Mouse (Mus musculus) olfactory bulb, adult 2 months (tissue): ENCODE results near the gene Acap1.

Source experiments
- CTCF ChIP-seq: fragments of 200-500 bp; IDR thresholded peaks from 2 replicates; pipeline ENCODE4 v1.5.1; 2012; ENCODE audit warnings: low read depth, mild to moderate bottlenecking, low read length, moderate library complexity; ENCODE audit not compliant: insufficient read depth
- POLR2A ChIP-seq: fragments of 200-500 bp; IDR thresholded peaks from 2 replicates; pipeline ENCODE4 v1.6.1; 2012; ENCODE audit warnings: mild to moderate bottlenecking, low read depth, low read length, moderate library complexity; ENCODE audit not compliant: insufficient read depth

GRCm38 (mm10) chr11:69908645-69909044 lies 13.3 kb upstream of the Acap1 start:
- no peak for TF ChIP-seq POLR2A
- no peak for TF ChIP-seq CTCF
